Mouse (Mus musculus) c-Kit-positive CD71-negative TER-119-negative erythroid progenitor cells, embryonic 14.5 days (primary cell): ENCODE measurements around the gene Flnb.

Experiments
- DNase-seq: peaks from one replicate; pipeline ENCODE4 v3.0.0-alpha.2; 2013; ENCODE audit warnings: low read depth

Flnb gene

DNA sequence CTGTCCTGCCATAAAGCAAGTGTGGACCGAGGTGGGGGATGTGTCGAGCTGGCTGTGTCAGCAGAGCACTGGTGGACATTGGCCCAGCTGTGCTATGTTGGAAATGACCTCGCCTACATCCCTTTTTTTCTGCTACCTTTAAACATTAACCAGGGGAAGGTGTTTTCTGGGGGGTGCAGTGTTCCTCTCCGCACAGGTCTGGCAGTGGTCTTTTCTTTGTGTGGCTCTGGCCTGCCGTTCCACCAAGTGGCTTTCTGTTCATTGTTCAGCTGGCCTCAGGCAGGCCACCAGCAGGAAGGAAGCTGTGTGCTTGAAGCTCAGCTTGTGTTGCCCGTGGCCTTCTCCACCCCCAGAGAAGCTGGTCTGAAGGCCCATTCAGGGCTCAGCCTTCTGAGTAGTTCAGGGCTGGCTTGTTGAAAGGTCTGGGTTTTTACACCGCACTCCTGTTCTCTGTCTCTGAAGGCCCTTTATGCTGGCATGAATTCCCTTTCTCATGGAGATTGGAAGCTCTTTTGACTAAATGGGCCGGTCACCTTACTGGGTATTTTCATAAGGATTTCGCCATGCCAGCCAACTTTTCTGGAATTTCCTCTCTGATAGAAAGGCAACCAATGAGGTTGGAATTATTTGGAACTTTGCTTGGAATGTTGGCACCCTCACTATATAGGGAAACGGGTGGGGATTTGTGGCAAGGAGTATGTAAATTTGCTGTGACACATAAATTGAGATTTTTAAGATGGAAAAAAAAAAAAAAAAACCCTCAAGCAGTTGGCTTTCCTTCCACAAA, 8.6 kb downstream of the Flnb start:
- DNase-seq: no peak

DNA sequence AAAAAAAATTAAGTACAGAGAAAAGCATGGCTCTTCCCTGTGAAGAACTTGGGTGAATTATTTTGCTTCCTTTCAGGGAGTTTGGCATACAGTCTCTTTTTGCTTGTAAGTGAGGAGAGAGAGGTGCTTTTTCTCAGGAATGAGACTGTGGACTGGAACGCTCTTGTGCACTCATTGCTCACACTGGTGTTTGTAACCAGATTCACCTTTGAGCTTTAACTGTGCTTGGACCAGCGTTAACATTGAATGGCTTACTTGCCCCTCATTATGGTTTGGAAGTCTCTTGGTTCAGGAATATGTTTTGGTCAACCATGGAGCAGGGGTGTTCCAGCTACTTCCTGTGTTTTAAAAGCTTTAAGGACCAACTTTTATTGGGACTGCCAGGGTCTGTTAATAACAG, 11.4 kb downstream of the Flnb start:
- no peak for DNase-seq

DNA sequence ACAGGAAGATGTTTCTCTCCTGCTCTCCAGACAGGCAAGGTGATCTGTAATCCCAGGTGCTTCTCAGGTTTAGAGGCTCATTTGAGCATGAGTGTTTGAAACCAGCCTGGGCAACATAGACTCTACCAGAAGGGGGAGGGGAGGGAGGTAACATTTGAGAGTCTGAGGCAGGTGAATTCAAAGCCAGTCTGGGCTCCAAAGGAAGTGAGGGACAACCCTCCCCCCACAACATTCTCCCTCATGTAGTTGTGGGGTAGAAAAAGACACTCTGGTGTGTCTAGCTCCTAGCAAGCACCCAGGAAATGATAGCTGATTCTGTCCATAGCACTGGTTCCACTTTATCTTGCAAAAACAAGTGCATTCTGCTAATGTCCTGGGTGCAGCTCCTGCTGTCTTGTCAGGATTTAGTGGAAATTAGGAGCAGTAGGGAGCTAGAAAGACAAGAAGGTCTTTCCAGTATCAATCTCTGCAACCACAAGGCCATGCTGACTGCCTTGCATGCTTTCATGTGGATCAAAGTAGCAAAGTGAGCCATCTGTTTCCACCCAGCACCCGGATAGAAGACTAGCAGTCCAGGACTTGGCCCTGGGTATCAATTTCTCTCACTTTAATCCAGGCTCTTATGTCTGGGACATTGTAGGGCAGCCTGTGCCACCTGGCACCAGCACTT, 14.1 kb downstream of the Flnb start:
- no peak for DNase-seq

DNA sequence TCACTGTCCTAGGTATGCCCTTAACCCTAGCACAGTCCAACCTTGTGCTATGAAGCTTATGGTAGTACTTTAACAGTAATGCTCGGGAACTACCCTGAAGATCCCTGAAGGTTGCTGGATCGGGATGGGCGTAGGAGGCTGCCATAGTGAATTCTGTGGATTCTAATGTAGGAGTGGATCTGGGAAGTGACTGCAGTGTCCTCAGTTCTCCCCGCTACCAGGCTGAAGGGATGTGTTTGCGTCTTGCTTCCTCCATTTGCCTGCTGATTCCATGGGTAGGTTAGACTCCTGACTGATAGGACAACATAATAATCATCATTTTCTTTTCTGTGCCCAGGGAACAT, 14.7 kb downstream of the Flnb start:
- DNase-seq: no peak

DNA sequence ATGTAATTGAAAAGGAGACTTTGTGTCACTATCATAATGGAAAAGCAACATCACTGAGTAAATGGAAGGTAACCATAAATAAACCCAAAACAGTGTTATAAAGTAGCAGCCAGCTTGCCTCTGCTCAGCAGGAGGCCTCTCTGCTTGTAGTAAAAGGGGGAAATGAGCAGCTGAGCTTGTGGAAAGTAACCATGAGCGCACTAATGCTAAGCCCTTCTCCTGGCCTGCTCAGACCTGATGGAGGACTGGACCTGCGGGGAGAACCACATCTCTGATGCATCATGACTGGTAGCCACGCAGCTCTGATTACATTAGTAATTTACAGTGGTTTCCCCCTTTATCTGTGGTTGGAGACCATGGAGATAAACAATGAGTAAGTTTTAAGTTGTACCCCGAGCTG, 15.7 kb downstream of the Flnb start:
- no peak for DNase-seq

DNA sequence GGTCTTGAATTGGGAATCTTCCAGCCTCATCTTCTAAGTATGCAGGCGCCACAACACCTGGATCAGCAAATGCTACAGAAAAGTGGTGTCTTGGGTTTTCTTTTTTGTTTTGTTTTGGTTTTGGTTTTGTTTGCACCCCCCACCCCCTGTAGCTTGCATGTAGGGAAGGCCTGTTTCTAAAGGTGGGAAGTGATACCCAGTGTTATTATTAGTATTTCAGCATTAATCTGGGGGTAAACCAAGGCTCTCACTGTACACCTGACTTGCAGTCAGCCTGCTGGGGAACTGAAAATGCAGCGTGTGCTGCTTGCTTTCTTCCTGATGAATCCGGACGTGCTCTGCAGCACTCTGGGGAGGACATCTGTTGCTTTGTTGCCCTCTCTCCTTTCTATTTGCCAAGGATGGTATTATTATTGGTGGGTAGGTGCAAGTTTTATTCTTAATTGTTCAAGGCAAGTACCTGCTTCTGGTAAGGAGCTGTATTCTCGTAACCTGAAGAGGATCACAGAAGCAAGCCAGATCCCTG, 20.9 kb downstream of the Flnb start:
- DNase-seq: no peak

DNA sequence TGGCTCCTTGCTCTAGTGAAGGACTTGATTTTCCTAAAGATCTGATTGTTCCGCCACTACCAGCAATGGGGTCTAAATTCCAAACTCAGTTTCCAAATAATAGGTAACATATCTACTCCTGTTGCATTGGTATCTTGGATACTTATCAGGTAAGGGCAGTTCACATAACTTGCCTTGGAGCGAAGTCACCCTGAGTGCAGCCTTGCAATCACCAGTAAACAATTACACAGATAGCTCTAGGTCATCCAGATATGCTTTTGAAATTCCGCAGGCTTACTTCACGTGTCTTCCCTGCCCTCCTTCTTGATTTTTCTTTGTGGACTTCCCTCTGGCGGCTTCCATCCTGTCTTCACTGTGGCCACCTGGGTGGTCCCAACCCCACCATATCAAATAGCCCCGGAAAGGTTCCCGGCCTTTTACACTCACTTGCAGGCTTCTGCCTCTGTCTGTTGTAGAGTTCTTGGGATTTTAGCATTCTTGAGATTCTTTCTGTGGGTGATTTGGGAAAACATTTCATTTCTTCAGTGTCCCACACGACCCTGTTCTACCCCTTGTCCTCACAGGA, 22.3 kb downstream of the Flnb start:
- no peak for DNase-seq

DNA sequence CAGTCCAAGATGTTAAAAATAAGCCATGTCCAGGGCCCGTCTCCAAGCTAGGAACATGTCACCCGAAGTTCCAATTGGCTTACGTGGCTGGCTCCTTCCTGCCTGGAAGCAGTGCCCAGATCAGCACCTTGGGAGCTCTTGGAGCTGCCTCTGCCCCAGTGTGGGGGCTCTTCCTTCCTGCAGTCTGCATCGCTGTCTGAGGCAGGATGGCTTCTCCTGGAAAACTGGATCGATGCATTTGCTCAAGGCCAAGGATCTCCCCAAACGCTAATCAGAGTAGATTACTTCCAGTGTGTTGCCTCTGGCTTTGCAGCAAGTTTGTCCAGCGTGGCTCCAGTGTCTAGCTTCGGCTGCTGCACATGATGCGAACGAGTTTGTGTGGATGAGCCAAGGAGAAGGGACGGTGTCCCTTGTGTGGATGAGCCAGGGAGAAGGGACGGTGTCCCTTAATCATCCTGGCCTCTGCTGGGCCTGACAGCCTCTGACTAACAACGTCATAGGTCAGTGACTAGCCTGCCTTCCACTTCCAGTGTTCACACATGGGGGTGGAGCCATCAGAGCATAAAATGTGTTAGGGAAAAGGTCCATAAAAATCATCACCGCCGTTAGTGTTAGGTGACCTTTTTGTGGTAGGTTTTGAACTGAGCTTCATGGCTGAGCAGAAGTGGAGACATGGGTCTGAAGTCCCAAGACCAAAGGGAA, 25.0 kb downstream of the Flnb start:
- no peak for DNase-seq

DNA sequence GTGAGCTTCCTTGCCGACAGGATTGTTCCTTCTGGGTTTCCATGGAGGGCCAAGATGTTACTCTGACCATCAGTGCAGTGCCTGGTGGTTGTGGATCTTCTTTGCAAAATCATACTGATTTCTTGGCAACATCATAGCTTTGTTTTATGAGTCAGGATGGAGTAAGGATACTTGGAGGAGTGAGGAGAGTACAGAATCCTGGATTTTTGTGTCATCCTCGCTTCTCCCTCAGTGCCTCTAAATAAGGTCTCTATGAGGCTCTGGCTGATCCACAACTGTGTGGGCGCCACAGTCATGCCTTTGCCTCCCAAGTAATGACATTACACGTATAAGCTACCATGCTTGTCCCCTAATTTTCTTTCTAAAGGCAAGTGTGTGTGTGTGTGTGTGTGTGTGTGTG, 28.9 kb downstream of the Flnb start:
- no peak for DNase-seq

DNA sequence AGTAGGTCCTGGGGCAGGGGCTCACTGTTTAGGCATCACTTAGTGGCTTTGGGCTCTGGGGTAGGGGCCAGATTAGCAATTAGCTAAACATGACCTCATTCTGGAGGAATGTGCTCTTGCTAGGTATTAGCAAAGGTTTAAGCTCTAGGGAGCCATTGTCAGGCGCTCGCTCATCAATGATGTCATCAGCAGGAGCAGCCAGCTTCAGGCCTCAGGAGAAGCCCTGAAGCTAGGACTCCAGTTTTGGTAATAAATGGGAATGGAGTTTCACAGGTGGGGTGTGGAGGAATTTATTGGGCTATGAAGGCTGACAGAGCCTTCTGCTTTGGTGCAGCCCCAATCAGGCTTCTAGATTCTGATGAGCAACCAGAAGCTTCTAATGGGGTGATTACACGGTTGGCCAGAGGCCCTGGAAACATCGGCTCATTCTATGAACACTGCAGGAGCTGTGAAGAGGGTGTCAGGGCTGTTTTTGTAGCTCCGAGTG, 30.0 kb downstream of the Flnb start:
- DNase-seq: no peak

DNA sequence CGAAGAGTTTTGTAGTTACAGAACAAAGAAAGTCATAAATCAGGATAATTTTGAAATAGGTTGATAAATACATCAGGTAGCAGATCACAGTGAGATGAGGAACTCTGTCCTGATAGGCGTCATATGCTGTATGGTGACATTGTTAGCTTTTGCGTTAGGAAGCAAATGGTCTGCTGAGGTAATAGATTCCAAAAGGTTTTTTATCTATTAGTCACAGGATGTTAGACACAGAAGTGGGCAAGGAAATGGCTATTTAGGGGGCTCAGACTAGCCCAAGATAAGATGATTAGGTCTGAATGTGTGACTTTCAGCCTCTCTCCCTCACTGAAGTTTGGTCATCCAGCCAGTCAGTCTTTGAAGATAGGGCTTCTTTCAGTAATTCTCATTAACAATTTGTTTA, 33.2 kb downstream of the Flnb start:
- DNase-seq: no peak

DNA sequence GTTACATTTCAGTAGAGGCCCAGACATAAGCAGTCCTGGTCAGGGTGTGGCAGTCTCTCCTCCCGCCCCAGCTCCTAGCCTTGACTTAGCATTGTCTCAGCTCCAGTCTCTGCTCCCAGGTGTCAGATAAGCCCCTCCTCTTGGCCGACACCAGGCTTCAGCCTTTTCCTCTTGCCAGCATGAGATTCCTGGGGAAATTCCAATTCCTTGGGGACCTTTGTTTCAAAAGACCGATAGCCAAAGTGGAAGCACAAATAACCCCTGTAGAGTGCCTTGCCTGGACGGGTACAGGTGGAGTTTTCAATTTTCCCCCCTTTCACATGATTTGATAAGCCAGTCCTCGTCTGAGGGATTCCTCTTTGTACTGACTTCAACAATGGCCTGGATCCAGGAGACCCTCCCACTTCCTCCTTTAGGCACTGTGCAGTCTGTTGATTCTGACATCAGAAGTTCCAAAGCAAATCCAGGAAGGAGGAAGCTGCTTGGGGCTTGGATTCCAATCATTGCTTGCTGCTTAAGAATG, 33.8 kb downstream of the Flnb start:
- no peak for DNase-seq

DNA sequence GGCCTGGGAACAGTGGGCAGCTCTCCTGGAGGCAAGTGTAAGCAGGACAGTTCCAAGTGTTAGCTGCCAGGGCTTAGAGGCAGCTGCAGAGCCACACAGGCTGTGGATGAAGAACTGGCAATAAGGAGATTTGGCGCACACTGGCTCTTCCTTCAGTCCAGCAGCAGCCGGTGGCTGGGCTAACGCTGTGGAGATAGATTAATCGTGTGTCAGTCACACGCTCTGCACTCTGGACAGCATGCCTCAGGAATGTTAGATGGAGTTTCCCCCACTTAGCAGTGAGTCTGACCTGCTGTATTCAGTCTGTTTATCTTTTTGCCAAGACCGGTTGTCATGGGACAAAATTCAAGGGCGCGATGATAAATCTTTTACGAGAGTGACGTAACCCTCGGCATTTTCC, 35.9 kb downstream of the Flnb start:
- DNase-seq: no peak

DNA sequence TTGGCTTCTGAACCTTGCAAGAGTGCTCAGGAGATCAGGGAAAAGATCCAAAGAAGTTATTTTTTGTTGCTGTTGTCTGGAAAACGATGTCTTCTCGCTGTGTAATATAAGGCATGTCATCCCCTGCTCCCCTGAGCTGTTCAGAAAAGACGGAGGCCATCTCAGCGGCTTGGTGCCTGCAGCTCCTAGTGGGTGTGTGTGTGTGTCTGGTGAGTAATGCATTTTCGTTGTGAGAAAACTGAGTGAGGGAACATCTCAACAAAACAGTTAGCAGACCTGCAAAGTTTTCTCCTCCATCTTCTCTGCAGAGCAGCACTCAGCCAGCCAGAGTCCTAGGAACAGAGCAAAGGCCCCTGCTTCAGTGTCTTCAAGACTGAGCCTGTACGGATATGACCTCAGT, 36.6 kb downstream of the Flnb start:
- DNase-seq: no peak

DNA sequence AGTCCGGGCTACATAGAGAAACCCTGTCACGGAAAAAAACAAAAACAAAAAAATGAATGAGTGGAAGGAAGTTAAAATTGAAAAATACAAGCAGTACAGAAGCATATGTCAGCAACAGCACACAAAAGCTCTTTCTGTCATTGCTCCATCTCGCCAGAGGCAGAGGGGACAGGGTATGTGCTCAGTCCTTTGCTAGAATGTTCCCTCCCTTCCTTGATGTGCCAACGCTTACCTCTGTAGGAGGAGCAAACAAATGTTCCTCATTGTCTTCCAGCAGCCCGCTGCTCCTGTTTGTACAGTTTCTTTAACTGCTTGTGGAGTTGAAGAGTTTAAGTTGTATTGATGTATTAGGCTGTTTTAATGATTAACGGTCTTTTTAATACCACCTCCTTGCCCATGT, 37.3 kb downstream of the Flnb start:
- no peak for DNase-seq

DNA sequence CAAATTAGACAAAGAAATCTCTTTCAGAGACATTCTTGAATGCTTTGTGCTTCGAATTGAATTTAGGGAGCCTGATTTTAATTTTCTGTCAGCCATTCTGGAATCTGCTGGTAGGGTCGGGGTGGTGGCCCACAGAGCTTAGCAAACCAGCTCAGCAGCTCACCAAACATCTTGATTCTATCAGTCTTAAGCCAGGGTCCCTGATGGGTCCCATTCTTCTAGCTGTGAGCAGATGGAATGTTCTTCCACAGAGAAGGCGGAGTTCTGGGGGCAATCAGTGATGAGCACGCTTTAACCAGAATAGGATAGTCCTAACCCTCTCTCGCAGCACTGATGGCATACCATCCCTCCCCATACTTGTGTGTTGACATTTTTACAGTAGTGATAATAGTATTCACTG, 37.7 kb downstream of the Flnb start:
- DNase-seq: no peak

DNA sequence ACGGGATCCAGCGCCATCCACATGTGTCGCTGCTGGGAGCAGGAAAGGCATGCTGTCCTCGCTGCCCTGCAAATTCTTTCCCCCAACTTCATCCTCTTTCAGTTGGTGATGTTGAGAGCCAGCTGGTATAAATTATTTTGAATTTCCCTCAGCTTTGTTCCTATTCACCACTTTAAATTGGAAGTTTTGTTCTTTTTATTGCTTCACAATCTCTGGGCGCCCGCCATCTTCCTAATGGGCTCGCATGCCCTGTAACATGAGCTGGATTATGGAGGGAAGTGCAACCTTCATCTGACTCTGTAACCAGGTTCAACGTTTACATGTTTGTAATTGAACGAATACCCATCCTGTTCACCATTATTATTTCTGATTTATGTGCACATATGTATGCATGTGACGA, 38.6 kb downstream of the Flnb start:
- no peak for DNase-seq

DNA sequence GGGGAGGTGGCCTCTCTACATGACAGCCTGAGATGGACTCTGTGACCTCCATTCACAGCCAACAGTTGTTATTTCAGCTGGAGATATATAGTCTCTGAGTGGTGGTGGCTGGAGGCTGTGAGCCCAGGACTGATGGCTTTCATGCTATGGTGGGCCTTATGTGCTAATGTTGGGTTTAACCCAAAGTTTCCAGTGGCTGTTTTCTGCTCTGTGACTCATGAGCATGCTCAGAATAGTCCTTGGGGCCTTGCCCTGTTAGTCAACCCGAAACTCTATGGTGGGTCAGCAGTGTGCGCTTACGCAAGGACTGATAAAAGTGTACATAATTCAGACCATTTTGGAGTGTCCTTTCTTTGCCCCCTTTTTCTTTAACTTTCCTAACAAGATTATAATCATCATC, 40.1 kb downstream of the Flnb start:
- DNase-seq: no peak

DNA sequence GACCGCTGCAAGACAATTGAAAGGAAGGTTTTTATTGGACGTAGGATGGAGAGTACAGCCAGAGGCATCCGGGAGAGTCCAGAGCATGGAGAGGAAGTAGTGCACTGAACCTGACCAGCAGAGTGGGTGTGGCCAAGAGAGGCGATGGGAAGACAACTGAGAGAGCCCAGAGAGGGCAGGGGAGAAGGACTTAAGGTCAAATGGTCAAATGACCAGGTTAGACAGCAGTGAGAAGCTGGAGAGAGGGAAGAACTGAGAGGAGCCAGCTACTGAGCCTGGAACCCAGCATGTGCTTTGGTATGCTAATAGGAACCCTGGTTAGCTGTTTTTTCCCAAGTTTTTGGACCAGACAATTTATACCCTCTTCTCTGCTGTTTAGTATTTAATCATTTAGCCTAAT, 40.7 kb downstream of the Flnb start:
- DNase-seq: no peak

DNA sequence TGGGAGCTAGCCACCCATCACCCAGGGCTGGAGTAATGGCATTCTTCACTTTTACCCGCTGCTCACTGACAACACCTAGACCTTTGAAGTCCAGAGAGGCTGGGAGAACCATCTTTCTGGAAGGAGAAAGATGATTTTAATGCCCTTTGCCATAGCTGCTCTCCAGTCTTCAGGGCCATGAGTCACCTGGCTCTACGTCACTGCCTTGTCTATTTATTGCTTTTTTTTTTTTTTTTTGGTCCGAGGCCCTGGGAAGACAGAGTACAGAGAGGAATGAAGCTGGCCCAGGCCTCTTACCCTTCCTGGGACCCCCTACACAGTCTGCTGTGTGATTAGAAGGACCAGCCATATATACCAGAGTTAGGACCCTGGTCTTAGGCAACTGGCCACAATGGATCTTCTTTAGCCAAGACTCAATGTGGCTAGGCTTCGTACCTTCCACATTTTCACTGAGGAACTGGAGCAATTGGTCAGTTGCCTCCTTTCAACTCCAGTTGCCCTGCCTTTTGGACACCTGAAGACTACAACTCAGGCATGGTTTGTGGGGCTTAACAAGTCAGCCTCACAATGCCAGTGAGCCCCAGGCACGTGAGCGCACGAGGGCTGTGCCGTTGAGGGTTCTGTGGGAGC, 42.9 kb downstream of the Flnb start:
- no peak for DNase-seq

DNA sequence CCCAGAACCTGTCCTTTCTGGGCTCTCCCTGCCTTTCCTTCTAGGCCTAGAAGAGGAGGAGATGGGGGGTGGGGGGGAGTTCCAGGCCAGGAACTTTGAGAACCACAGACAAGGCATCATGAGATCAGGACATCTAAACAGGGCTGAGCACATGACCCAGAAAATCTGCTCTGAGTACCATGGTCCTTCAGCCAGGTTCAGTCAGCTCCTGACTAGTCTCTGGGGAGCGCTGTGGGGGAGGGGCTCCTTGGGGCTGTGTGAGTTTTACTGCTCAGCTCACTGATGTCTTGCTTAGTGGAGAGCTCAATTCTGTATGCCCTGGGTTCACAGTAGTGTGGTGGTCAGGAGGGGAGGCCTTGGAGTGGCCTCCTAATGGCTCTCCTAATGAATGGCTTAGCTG, 43.5 kb downstream of the Flnb start:
- no peak for DNase-seq

DNA sequence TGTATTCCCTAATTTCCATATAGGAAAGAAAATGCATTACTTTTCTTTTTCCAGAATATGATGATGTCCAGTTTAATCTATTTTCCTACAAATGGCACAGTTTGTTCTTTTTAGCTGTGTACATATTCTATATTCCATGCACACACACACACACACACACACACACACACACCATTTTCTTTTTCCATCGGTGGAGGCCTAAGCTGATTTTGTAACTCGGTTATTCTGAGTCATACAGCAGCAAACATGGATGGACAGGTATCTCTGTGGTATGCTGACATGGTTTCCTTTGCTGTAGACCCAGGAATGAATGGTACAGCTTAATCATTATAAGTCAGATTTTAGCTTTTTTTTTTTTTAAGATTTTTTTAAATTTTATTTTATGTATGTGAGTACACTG, 44.5 kb downstream of the Flnb start:
- DNase-seq: no peak
